Mouse (Mus musculus): ENCODE data around the gene Smim14. TPM values are rescaled to one million over a fixed set of nuclear protein-coding genes. Genes with fewer than 3 reads are reported as not detected.
A peak's percentile ranks its signal among the peaks of the same experiment; 100 is the strongest.

The Smim14 gene
- total RNA-seq, 1 experiment from 2014 or later, result 116 TPM

- no peak for ATAC-seq (replicated peaks; ENCODE audit: insufficient number of reproducible peaks, low FRiP score, low TSS enrichment, poor library complexity, severe bottlenecking)
These were observed 5.7 kb downstream of the Smim14 start for GRCm38 (mm10) chr5:65531283-65531682.

- no peak for ATAC-seq (replicated peaks; ENCODE audit: insufficient number of reproducible peaks, low FRiP score, low TSS enrichment, poor library complexity, severe bottlenecking)
These were observed 11.1 kb downstream of the Smim14 start for GRCm38 (mm10) chr5:65525674-65526443.

- no peak for ATAC-seq (replicated peaks; ENCODE audit: insufficient number of reproducible peaks, low FRiP score, low TSS enrichment, poor library complexity, severe bottlenecking)
These were observed 12.2 kb downstream of the Smim14 start for GRCm38 (mm10) chr5:65524831-65525230.

- ATAC-seq (replicated peaks; ENCODE audit: insufficient number of reproducible peaks, low FRiP score, low TSS enrichment, poor library complexity, severe bottlenecking), result no peak
These were observed 15.2 kb downstream of the Smim14 start for GRCm38 (mm10) chr5:65521803-65522202.

- peak; percentile 92 for ATAC-seq (replicated peaks; ENCODE audit: insufficient number of reproducible peaks, low FRiP score, low TSS enrichment, poor library complexity, severe bottlenecking)
These were observed 22.2 kb downstream of the Smim14 start for GRCm38 (mm10) chr5:65514635-65515278.

- ATAC-seq (replicated peaks; ENCODE audit: insufficient number of reproducible peaks, low FRiP score, low TSS enrichment, poor library complexity, severe bottlenecking), result no peak
These were observed 23.5 kb downstream of the Smim14 start for GRCm38 (mm10) chr5:65513506-65513905.

GRCm38 (mm10) chr5:65508395-65508794 is 28.6 kb downstream of the Smim14 start:
- ATAC-seq (replicated peaks; ENCODE audit: insufficient number of reproducible peaks, low FRiP score, low TSS enrichment, poor library complexity, severe bottlenecking), result peak; percentile 53; the same call in 1 of the 2 replicates

- ATAC-seq (replicated peaks; ENCODE audit: insufficient number of reproducible peaks, low FRiP score, low TSS enrichment, poor library complexity, severe bottlenecking), result no peak
These were observed 31.2 kb downstream of the Smim14 start for GRCm38 (mm10) chr5:65505786-65506185.

- no peak for ATAC-seq (replicated peaks; ENCODE audit: insufficient number of reproducible peaks, low FRiP score, low TSS enrichment, poor library complexity, severe bottlenecking)
These were observed 35.6 kb downstream of the Smim14 start for GRCm38 (mm10) chr5:65501407-65501806.

- no peak for ATAC-seq (replicated peaks; ENCODE audit: insufficient number of reproducible peaks, low FRiP score, low TSS enrichment, poor library complexity, severe bottlenecking)
These were observed 36.8 kb downstream of the Smim14 start for GRCm38 (mm10) chr5:65500231-65500630.

- ATAC-seq (replicated peaks; ENCODE audit: insufficient number of reproducible peaks, low FRiP score, low TSS enrichment, poor library complexity, severe bottlenecking), result peak; percentile 89
These were observed 44.1 kb downstream of the Smim14 start, which contains the start of gene Gm43552 for GRCm38 (mm10) chr5:65492716-65493531. Gene Gm43552 (minus strand): TSS chr5:65492833.

- ATAC-seq (replicated peaks; ENCODE audit: insufficient number of reproducible peaks, low FRiP score, low TSS enrichment, poor library complexity, severe bottlenecking), result peak; percentile 49
These were observed 44.9 kb downstream of the Smim14 start for GRCm38 (mm10) chr5:65491767-65492715.

GRCm38 (mm10) chr5:65489830-65490229 is 47.2 kb downstream of the Smim14 start:
- 0 out of 2 replicates have a peak, but pooled peaks have one; percentile 20 for ATAC-seq (replicated peaks; ENCODE audit: insufficient number of reproducible peaks, low FRiP score, low TSS enrichment, poor library complexity, severe bottlenecking)

- no peak for ATAC-seq (replicated peaks; ENCODE audit: insufficient number of reproducible peaks, low FRiP score, low TSS enrichment, poor library complexity, severe bottlenecking)
These were observed 48.3 kb downstream of the Smim14 start for GRCm38 (mm10) chr5:65488725-65489124.

- no peak for ATAC-seq (replicated peaks; ENCODE audit: insufficient number of reproducible peaks, low FRiP score, low TSS enrichment, poor library complexity, severe bottlenecking)
These were observed 49.6 kb downstream of the Smim14 start for GRCm38 (mm10) chr5:65487381-65487780.

- no peak for ATAC-seq (replicated peaks; ENCODE audit: insufficient number of reproducible peaks, low FRiP score, low TSS enrichment, poor library complexity, severe bottlenecking)
These were observed 50.5 kb downstream of the Smim14 start for GRCm38 (mm10) chr5:65486514-65486913.

GRCm38 (mm10) chr5:65482996-65483395 is 54.0 kb downstream of the Smim14 start:
- ATAC-seq (replicated peaks; ENCODE audit: insufficient number of reproducible peaks, low FRiP score, low TSS enrichment, poor library complexity, severe bottlenecking), result no peak

- no peak for ATAC-seq (replicated peaks; ENCODE audit: insufficient number of reproducible peaks, low FRiP score, low TSS enrichment, poor library complexity, severe bottlenecking)
These were observed 56.5 kb downstream of the Smim14 start for GRCm38 (mm10) chr5:65480511-65480910.
